Mouse (Mus musculus) lung, adult 2 months (tissue): ENCODE measurements at regions not wholly inside any gene's neighbourhood (a gene's known extent, or its start where the extent isn't known, plus 50 kb on each side); places are given as distances from the start of the nearest gene placed in this dataset.

Experiments
- DNase-seq: peaks from one replicate; pipeline ENCODE4 v3.0.0; 2022
- H3K4me1 ChIP-seq: fragments of 200-500 bp; 2 replicates; pipeline ENCODE4 v1.6.1; 2011; ENCODE audit warnings: low read length; ENCODE audit not compliant: control insufficient read depth, insufficient read depth
- H3K4me3 ChIP-seq: fragments of 200-500 bp; replicated peaks from 2 replicates; pipeline ENCODE3; 2011; ENCODE audit warnings: low read depth, mild to moderate bottlenecking, control low read depth, low read length; ENCODE audit errors: extremely low read depth
- CTCF ChIP-seq: fragments of 200-500 bp; IDR thresholded peaks from 2 replicates; pipeline ENCODE4 v1.5.1; 2011; ENCODE audit warnings: mild to moderate bottlenecking, low read length, control low read depth; ENCODE audit not compliant: insufficient read depth
- POLR2A ChIP-seq: fragments of 200-500 bp; IDR thresholded peaks from 2 replicates; pipeline ENCODE4 v1.6.1; 2011; ENCODE audit warnings: low read depth, mild to moderate bottlenecking, control low read depth, low read length, borderline replicate concordance; ENCODE audit errors: extremely low read depth
- WGBS: fragments of 180-500 bp; shearing (Covaris S2); methylation state at CpG from one replicate; pipeline ENCODE4 v1.1.7; 2018; 5-methylcytosine and 5-hydroxymethylcytosine counted together

- H3K4me1 ChIP-seq: no peaks in the 10 kb centered on the region
- H3K4me3 ChIP-seq: no peak overlapping the region
- no peak for DNase-seq
- WGBS: 85% methylated on average over 3 of the region's 3 CpGs
- TF ChIP-seq CTCF: no peak
- TF ChIP-seq POLR2A: no peak
Observed at GRCm38 (mm10) chr1:24832246-24832645, 153.8 kb downstream of the Lmbrd1 start.

- H3K4me1 ChIP-seq: no peaks in the 10 kb centered on the region; the same call in 1 of the 2 replicates
- no peak overlapping the region for H3K4me3 ChIP-seq
- WGBS: 64% methylated on average over 7 of the region's 7 CpGs
- TF ChIP-seq CTCF: no peak
- TF ChIP-seq POLR2A: no peak
- no peak for DNase-seq
Observed at GRCm38 (mm10) chr1:24866877-24867276, 188.4 kb downstream of the Lmbrd1 start.

GRCm38 (mm10) chr1:24869772-24870171 lies 191.3 kb downstream of the Lmbrd1 start:
- H3K4me1 ChIP-seq: no peaks in the 10 kb centered on the region; the same call in 1 of the 2 replicates
- WGBS: 73% methylated on average over 12 of the region's 12 CpGs
- no peak overlapping the region for H3K4me3 ChIP-seq
- DNase-seq: no peak
- TF ChIP-seq CTCF (no peak), POLR2A (no peak)

GRCm38 (mm10) chr1:24870685-24871417 lies 192.4 kb downstream of the Lmbrd1 start:
- no peak for DNase-seq
- WGBS: 75% methylated on average over 7 of the region's 7 CpGs
- Histone ChIP-seq H3K4me3 (no peak overlapping the region), H3K4me1 (no peaks in the 10 kb centered on the region; the same call in 1 of the 2 replicates)
- TF ChIP-seq POLR2A (no peak), CTCF (no peak)

GRCm38 (mm10) chr1:24877014-24877413 lies 198.6 kb downstream of the Lmbrd1 start:
- H3K4me3 ChIP-seq: no peak overlapping the region
- H3K4me1 ChIP-seq: no peaks in the 10 kb centered on the region
- no peak for TF ChIP-seq CTCF
- TF ChIP-seq POLR2A: no peak
- DNase-seq: no peak

- H3K4me1 ChIP-seq: no peaks in the 10 kb centered on the region
- no peak for TF ChIP-seq CTCF
- TF ChIP-seq POLR2A: no peak
- no peak overlapping the region for H3K4me3 ChIP-seq
- no peak for DNase-seq
Observed at GRCm38 (mm10) chr1:24883638-24884037, 205.2 kb downstream of the Lmbrd1 start.

GRCm38 (mm10) chr1:24901278-24901677 lies 222.8 kb downstream of the Lmbrd1 start:
- DNase-seq: peak; percentile 32
- no peaks in the 10 kb centered on the region for H3K4me1 ChIP-seq
- TF ChIP-seq CTCF (peak; percentile 41), POLR2A (no peak)
- H3K4me3 ChIP-seq: no peak overlapping the region
- WGBS: 28% methylated on average over 2 of the region's 2 CpGs

- Histone ChIP-seq H3K4me1 (no peaks in the 10 kb centered on the region), H3K4me3 (no peak overlapping the region)
- WGBS: 51% methylated on average over 3 of the region's 3 CpGs
- DNase-seq: no peak
- TF ChIP-seq CTCF (no peak), POLR2A (no peak)
Observed at GRCm38 (mm10) chr1:24938303-24939263, 260.2 kb downstream of the Lmbrd1 start.

- no peak for TF ChIP-seq POLR2A
- Histone ChIP-seq H3K4me3 (no peak overlapping the region), H3K4me1 (no peaks in the 10 kb centered on the region)
- WGBS: 79% methylated on average over 8 of the region's 8 CpGs
- DNase-seq: no peak
Observed at GRCm38 (mm10) chr1:24942757-24943296, 264.4 kb downstream of the Lmbrd1 start.

- Histone ChIP-seq H3K4me1 (no peaks in the 10 kb centered on the region), H3K4me3 (no peak overlapping the region)
- WGBS: 46% methylated on average over 2 of the region's 2 CpGs
- TF ChIP-seq POLR2A (no peak), CTCF (no peak)
- no peak for DNase-seq
Observed at GRCm38 (mm10) chr1:24943451-24943850, 265.0 kb downstream of the Lmbrd1 start.
